Mouse (Mus musculus): ENCODE measurements at regions not wholly inside any gene's neighbourhood (a gene's known extent, or its start where the extent isn't known, plus 50 kb on each side); places are given as distances from the start of the nearest gene placed in this dataset.

- TF ChIP-seq POLR2A (IDR thresholded peaks at IDR 0.05; ENCODE audit: low read depth, low read length): no peak
- TF ChIP-seq CTCF (conservative IDR thresholded peaks at IDR 0.05; ENCODE audit: insufficient read depth, insufficient read length, low read depth, low read length): no peak
- WGBS: 22% methylated on average over 2 of the region's 2 CpGs
- Histone ChIP-seq H3K27ac (ENCODE audit: insufficient read depth, low read depth, low read length) (no peak overlapping the region), H3K27me3 (replicated peaks; ENCODE audit: control insufficient read depth, insufficient read depth, low read length) (no peaks in the 10 kb centered on the region), H3K36me3 (ENCODE audit: control insufficient read depth, insufficient read depth, low read length) (no peaks in the 10 kb centered on the region), H3K4me3 (ENCODE audit: insufficient read depth, low read depth, low read length) (no peak overlapping the region), H3K4me1 (ENCODE audit: control insufficient read depth, insufficient read depth, low read length) (no peaks in the 10 kb centered on the region)
- DNase-seq: no peak
Measured at GRCm38 (mm10) chr1:158039756-158040155, 316.4 kb downstream of the Brinp2 start.

- Histone ChIP-seq H3K27ac (ENCODE audit: insufficient read depth, low read depth, low read length) (no peak overlapping the region), H3K36me3 (ENCODE audit: control insufficient read depth, insufficient read depth, low read length) (no peaks in the 10 kb centered on the region), H3K4me1 (ENCODE audit: control insufficient read depth, insufficient read depth, low read length) (no peaks in the 10 kb centered on the region), H3K27me3 (replicated peaks; ENCODE audit: control insufficient read depth, insufficient read depth, low read length) (no peaks in the 10 kb centered on the region), H3K4me3 (ENCODE audit: insufficient read depth, low read depth, low read length) (no peak overlapping the region)
- WGBS: 76% methylated on average over 4 of the region's 4 CpGs
- DNase-seq: no peak
- TF ChIP-seq CTCF (conservative IDR thresholded peaks at IDR 0.05; ENCODE audit: insufficient read depth, insufficient read length, low read depth, low read length): no peak
- no peak for TF ChIP-seq POLR2A (IDR thresholded peaks at IDR 0.05; ENCODE audit: low read depth, low read length)
Measured at GRCm38 (mm10) chr1:158040334-158040733, 315.8 kb downstream of the Brinp2 start.

- 63% methylated on average over 4 of the region's 4 CpGs for WGBS
- H3K27ac ChIP-seq (ENCODE audit: insufficient read depth, low read depth, low read length): no peak overlapping the region
- no peak overlapping the region for H3K4me3 ChIP-seq (ENCODE audit: insufficient read depth, low read depth, low read length)
- no peak for DNase-seq
- no peaks in the 10 kb centered on the region for H3K27me3 ChIP-seq (replicated peaks; ENCODE audit: control insufficient read depth, insufficient read depth, low read length)
- no peaks in the 10 kb centered on the region for H3K4me1 ChIP-seq (ENCODE audit: control insufficient read depth, insufficient read depth, low read length)
- TF ChIP-seq POLR2A (IDR thresholded peaks at IDR 0.05; ENCODE audit: low read depth, low read length): no peak
- no peak for TF ChIP-seq CTCF (conservative IDR thresholded peaks at IDR 0.05; ENCODE audit: insufficient read depth, insufficient read length, low read depth, low read length)
- no peaks in the 10 kb centered on the region for H3K36me3 ChIP-seq (ENCODE audit: control insufficient read depth, insufficient read depth, low read length)
Measured at GRCm38 (mm10) chr1:158052644-158053043, 303.5 kb downstream of the Brinp2 start.

GRCm38 (mm10) chr1:158054961-158055360 lies 301.2 kb downstream of the Brinp2 start:
- H3K27me3 ChIP-seq (replicated peaks; ENCODE audit: control insufficient read depth, insufficient read depth, low read length): no peaks in the 10 kb centered on the region
- no peak for TF ChIP-seq CTCF (conservative IDR thresholded peaks at IDR 0.05; ENCODE audit: insufficient read depth, insufficient read length, low read depth, low read length)
- TF ChIP-seq POLR2A (IDR thresholded peaks at IDR 0.05; ENCODE audit: low read depth, low read length): no peak
- WGBS: 69% methylated on average over 11 of the region's 11 CpGs
- H3K4me3 ChIP-seq (ENCODE audit: insufficient read depth, low read depth, low read length): no peak overlapping the region
- no peak for DNase-seq
- no peak overlapping the region for H3K27ac ChIP-seq (ENCODE audit: insufficient read depth, low read depth, low read length)
- H3K36me3 ChIP-seq (ENCODE audit: control insufficient read depth, insufficient read depth, low read length): no peaks in the 10 kb centered on the region
- no peaks in the 10 kb centered on the region for H3K4me1 ChIP-seq (ENCODE audit: control insufficient read depth, insufficient read depth, low read length)

- TF ChIP-seq POLR2A (IDR thresholded peaks at IDR 0.05; ENCODE audit: low read depth, low read length) (no peak), CTCF (conservative IDR thresholded peaks at IDR 0.05; ENCODE audit: insufficient read depth, insufficient read length, low read depth, low read length) (no peak)
- H3K4me3 ChIP-seq (ENCODE audit: insufficient read depth, low read depth, low read length): no peak overlapping the region
- no peaks in the 10 kb centered on the region for H3K4me1 ChIP-seq (ENCODE audit: control insufficient read depth, insufficient read depth, low read length)
- no peak overlapping the region for H3K27ac ChIP-seq (ENCODE audit: insufficient read depth, low read depth, low read length)
- 70% methylated on average over 3 of the region's 3 CpGs for WGBS
- H3K36me3 ChIP-seq (ENCODE audit: control insufficient read depth, insufficient read depth, low read length): no peaks in the 10 kb centered on the region
- no peak for DNase-seq
- no peaks in the 10 kb centered on the region for H3K27me3 ChIP-seq (replicated peaks; ENCODE audit: control insufficient read depth, insufficient read depth, low read length)
Measured at GRCm38 (mm10) chr1:158056994-158057630, 299.0 kb downstream of the Brinp2 start.

- Histone ChIP-seq H3K27ac (ENCODE audit: insufficient read depth, low read depth, low read length) (no peak overlapping the region), H3K4me3 (ENCODE audit: insufficient read depth, low read depth, low read length) (no peak overlapping the region), H3K36me3 (ENCODE audit: control insufficient read depth, insufficient read depth, low read length) (no peaks in the 10 kb centered on the region), H3K4me1 (ENCODE audit: control insufficient read depth, insufficient read depth, low read length) (no peaks in the 10 kb centered on the region), H3K27me3 (replicated peaks; ENCODE audit: control insufficient read depth, insufficient read depth, low read length) (no peaks in the 10 kb centered on the region)
- TF ChIP-seq POLR2A (IDR thresholded peaks at IDR 0.05; ENCODE audit: low read depth, low read length) (no peak), CTCF (conservative IDR thresholded peaks at IDR 0.05; ENCODE audit: insufficient read depth, insufficient read length, low read depth, low read length) (no peak)
- peak; percentile 0 for DNase-seq
Measured at GRCm38 (mm10) chr1:158057789-158058188, 298.3 kb downstream of the Brinp2 start.

- WGBS: 59% methylated on average over 6 of the region's 6 CpGs
- Histone ChIP-seq H3K36me3 (ENCODE audit: control insufficient read depth, insufficient read depth, low read length) (no peaks in the 10 kb centered on the region), H3K4me1 (ENCODE audit: control insufficient read depth, insufficient read depth, low read length) (no peaks in the 10 kb centered on the region)
Measured at GRCm38 (mm10) chr1:158061995-158062394, 294.1 kb downstream of the Brinp2 start.

More at GRCm38 (mm10) chr1:158061995-158062394, 294.1 kb downstream of the Brinp2 start:
- no peaks in the 10 kb centered on the region for H3K27me3 ChIP-seq (replicated peaks; ENCODE audit: control insufficient read depth, insufficient read depth, low read length)
- TF ChIP-seq POLR2A (IDR thresholded peaks at IDR 0.05; ENCODE audit: low read depth, low read length): no peak
- TF ChIP-seq CTCF (conservative IDR thresholded peaks at IDR 0.05; ENCODE audit: insufficient read depth, insufficient read length, low read depth, low read length): no peak
- no peak overlapping the region for H3K27ac ChIP-seq (ENCODE audit: insufficient read depth, low read depth, low read length)
- no peak for DNase-seq
- no peak overlapping the region for H3K4me3 ChIP-seq (ENCODE audit: insufficient read depth, low read depth, low read length)

Measured in kidney, adult 2 months (tissue).